Mouse (Mus musculus) intestine, embryonic 14.5 days (tissue): Measurements from ENCODE around the gene Smad3. TPM values are rescaled to one million over a fixed set of nuclear protein-coding genes. Genes with fewer than 3 reads are reported as not detected.

ENCODE experiments used
- ATAC-seq: fragments of 200-750 bp; cut with Nextera tagmentation; replicated peaks from 2 replicates; pipeline ENCODE4 v1.8.0; 2017; ENCODE audit warnings: low read depth, moderate number of reproducible peaks, moderate TSS enrichment, moderate library complexity; ENCODE audit not compliant: low FRiP score, low TSS enrichment
- DNase-seq: peaks from one replicate; pipeline ENCODE4 v3.0.0-alpha.2; 2018; ENCODE audit warnings: low spot score
- H3K27ac ChIP-seq: fragments of 300-500 bp; sonication (generic); 2 replicates; pipeline ENCODE4 v1.5.1; 2014; ENCODE audit warnings: low read depth, mild to moderate bottlenecking, control low read depth
- H3K27me3 ChIP-seq: fragments of 300-500 bp; sonication (generic); replicated peaks from 2 replicates; pipeline ENCODE4 v1.6.1; 2014; ENCODE audit warnings: low read length, control low read depth; ENCODE audit not compliant: control insufficient read depth, insufficient read depth
- H3K36me3 ChIP-seq: fragments of 300-500 bp; sonication (generic); 2 replicates; pipeline ENCODE4 v1.6.1; 2014; ENCODE audit warnings: low read length, control low read depth; ENCODE audit not compliant: control insufficient read depth, insufficient read depth
- H3K4me1 ChIP-seq: fragments of 300-500 bp; sonication (generic); replicated peaks from 2 replicates; pipeline ENCODE4 v1.6.1; 2014; ENCODE audit warnings: low read length, control low read depth, mixed read lengths; ENCODE audit not compliant: control insufficient read depth, insufficient read depth
- H3K4me2 ChIP-seq: fragments of 300-500 bp; sonication (generic); 2 replicates; pipeline ENCODE4 v1.6.1; 2014; ENCODE audit warnings: low read length
- H3K4me3 ChIP-seq: fragments of 300-500 bp; sonication (generic); 2 replicates; pipeline ENCODE4 v1.5.1; 2014; ENCODE audit warnings: low read depth, low read length, control low read depth, mixed read lengths
- H3K9ac ChIP-seq: fragments of 300-500 bp; sonication (generic); 2 replicates; pipeline ENCODE4 v1.6.1; 2014; ENCODE audit warnings: mild to moderate bottlenecking, low read length
- H3K9me3 ChIP-seq: fragments of 300-500 bp; sonication (generic); 2 replicates; pipeline ENCODE4 v1.6.1; 2016; ENCODE audit warnings: low read length, control low read depth; ENCODE audit not compliant: control insufficient read depth
- WGBS: fragments of 180-500 bp; shearing (Covaris S2); extraction: QIAGEN DNeasy Blood & Tissue Kit; methylation state at CpG from one replicate; pipeline ENCODE4 v1.1.7; 2014; 5-methylcytosine and 5-hydroxymethylcytosine counted together
- polyA plus RNA-seq: library from polyadenylated mRNA; unstranded; fragments of >200 nt; fragmentation: Nextera tagmentation; extraction: Ambion mirVana; gene quantifications from 2 replicates; pipeline ENCODE4 v1.2.1, GENCODE M21; 2014

The Smad3 gene
- polyA plus RNA-seq, 1 experiment from 2014 or later, result 12.7 TPM

GRCm38 (mm10) chr9:63753359-63753758 lies 4.4 kb downstream of the Smad3 start:
- WGBS, result 77% methylated on average over 8 of the region's 8 CpGs
- H3K9ac ChIP-seq, result no peak overlapping the region

DNA sequence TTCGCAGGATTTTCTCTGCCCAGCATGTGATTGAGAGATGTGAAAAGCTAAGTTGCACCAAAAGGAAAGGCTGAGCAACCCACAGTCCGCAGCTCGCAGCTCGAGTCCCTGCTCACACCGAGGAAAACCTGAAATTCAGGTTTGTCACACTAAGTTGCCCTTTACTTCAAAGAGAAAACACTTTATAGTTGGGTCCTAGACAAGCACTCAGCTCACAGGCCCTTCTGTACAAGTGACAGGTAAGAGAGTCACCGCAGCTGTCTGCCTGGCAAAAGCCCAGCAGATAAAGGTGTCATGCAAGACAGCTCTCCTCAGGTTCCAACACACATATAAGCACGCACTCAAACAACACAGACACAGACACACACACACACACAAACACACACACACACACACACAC lies 5.2 kb downstream of the Smad3 start:
- no peak for DNase-seq
- no peak overlapping the region for H3K4me3 ChIP-seq
- H3K27ac ChIP-seq, result no peak overlapping the region
- no peak overlapping the region for H3K9ac ChIP-seq
- no peak for ATAC-seq
- no peaks in the 10 kb centered on the region for H3K27me3 ChIP-seq
- no peak overlapping the region for H3K4me2 ChIP-seq
- 54% methylated on average over 7 of the region's 7 CpGs for WGBS
- no peaks in the 10 kb centered on the region for H3K36me3 ChIP-seq
- peaks cover 68% of the 10 kb centered on the region for H3K4me1 ChIP-seq
- H3K9me3 ChIP-seq, result no peaks in the 10 kb centered on the region

More at GRCm38 (mm10) chr9:63753359-63753758, 4.4 kb downstream of the Smad3 start:
- Histone ChIP-seq H3K4me2 (no peak overlapping the region), H3K27me3 (no peaks in the 10 kb centered on the region), H3K4me1 (peaks cover 67% of the 10 kb centered on the region), H3K27ac (no peak overlapping the region), H3K36me3 (no peaks in the 10 kb centered on the region), H3K9me3 (no peaks in the 10 kb centered on the region), H3K4me3 (no peak overlapping the region)
- DNase-seq, result no peak
- ATAC-seq, result no peak

DNA sequence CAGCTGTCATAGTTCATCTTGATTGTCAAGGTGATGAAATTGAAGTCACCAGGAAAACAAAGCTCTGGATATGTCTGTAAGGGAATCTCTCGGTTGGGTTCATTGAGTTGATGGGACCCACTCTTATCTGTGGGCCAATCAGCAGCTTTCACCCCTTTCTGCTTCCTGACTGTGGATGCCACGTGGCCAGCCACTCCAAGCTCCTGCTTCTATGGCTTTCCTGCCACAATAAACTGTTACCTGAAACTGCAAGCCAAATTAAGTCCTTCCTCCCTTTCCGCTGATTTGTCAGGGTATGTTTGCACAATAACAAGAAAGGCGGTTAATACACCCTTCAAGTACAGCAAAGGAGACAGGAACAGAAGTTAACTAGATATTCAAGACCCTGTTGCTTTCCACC lies 6.5 kb downstream of the Smad3 start:
- H3K4me1 ChIP-seq, result peaks cover 78% of the 10 kb centered on the region
- 74% methylated on average over 4 of the region's 4 CpGs for WGBS
- DNase-seq, result no peak
- H3K27ac ChIP-seq, result no peak overlapping the region
- no peaks in the 10 kb centered on the region for H3K36me3 ChIP-seq
- no peaks in the 10 kb centered on the region for H3K27me3 ChIP-seq
- ATAC-seq, result no peak
- H3K4me3 ChIP-seq, result no peak overlapping the region
- no peak overlapping the region for H3K4me2 ChIP-seq
- H3K9ac ChIP-seq, result no peak overlapping the region
- H3K9me3 ChIP-seq, result no peaks in the 10 kb centered on the region

GRCm38 (mm10) chr9:63750360-63750974 lies 7.3 kb downstream of the Smad3 start:
- Histone ChIP-seq H3K27ac (peak overlapping the region; percentile 44), H3K4me3 (no peak overlapping the region), H3K9ac (no peak overlapping the region), H3K4me2 (no peak overlapping the region), H3K36me3 (no peaks in the 10 kb centered on the region), H3K27me3 (no peaks in the 10 kb centered on the region), H3K9me3 (no peaks in the 10 kb centered on the region), H3K4me1 (peaks cover 78% of the 10 kb centered on the region)
- 26% methylated on average over 10 of the region's 10 CpGs for WGBS
- DNase-seq (no peak), ATAC-seq (no peak)

DNA sequence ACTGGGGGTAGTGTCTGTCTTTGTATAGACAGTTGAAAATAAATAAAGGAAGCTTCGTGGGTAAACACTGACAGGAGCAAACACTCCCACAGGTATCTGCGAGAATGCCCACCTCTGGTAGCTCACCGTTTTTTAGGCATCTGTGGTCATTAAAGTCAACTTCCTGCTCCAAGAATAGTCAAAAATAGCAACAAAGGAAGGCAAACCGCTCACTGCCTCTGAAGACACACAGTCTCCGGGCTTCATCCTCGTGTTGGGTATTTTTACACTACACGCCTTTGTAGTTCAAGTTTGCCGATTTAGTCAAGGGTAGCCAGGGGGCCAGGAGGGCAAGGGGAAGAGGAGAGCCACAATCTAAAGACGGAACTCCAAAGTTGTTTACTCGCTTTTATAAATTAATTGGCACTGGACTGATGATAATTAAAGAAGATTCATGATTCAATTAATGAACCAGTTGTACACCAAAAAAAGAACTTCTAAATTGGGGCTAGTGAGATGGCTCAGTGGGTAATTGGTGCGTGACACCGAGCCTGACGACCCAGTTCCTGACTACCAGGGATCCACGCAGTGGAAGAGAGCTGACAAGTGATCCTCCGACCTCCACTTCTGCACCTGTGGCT lies 8.4 kb downstream of the Smad3 start:
- no peak for ATAC-seq
- DNase-seq, result no peak
- H3K27me3 ChIP-seq, result no peaks in the 10 kb centered on the region
- no peak overlapping the region for H3K4me3 ChIP-seq
- no peak overlapping the region for H3K9ac ChIP-seq
- H3K4me1 ChIP-seq, result peaks cover 71% of the 10 kb centered on the region
- H3K36me3 ChIP-seq, result no peaks in the 10 kb centered on the region
- WGBS, result 40% methylated on average over 15 of the region's 15 CpGs
- H3K4me2 ChIP-seq, result no peak overlapping the region
- no peaks in the 10 kb centered on the region for H3K9me3 ChIP-seq
- H3K27ac ChIP-seq, result no peak overlapping the region; the same call in 1 of the 2 replicates

- 89% methylated on average over 9 of the region's 9 CpGs for WGBS
- H3K27me3 ChIP-seq, result no peaks in the 10 kb centered on the region
- DNase-seq, result no peak
- no peaks in the 10 kb centered on the region for H3K9me3 ChIP-seq
- no peak overlapping the region for H3K4me3 ChIP-seq
- H3K4me1 ChIP-seq, result peaks cover 71% of the 10 kb centered on the region
- no peak for ATAC-seq
- H3K36me3 ChIP-seq, result no peaks in the 10 kb centered on the region
- no peak overlapping the region for H3K27ac ChIP-seq
- H3K9ac ChIP-seq, result no peak overlapping the region
- no peak overlapping the region for H3K4me2 ChIP-seq
Observed at GRCm38 (mm10) chr9:63747645-63748295, 10.0 kb downstream of the Smad3 start.

DNA sequence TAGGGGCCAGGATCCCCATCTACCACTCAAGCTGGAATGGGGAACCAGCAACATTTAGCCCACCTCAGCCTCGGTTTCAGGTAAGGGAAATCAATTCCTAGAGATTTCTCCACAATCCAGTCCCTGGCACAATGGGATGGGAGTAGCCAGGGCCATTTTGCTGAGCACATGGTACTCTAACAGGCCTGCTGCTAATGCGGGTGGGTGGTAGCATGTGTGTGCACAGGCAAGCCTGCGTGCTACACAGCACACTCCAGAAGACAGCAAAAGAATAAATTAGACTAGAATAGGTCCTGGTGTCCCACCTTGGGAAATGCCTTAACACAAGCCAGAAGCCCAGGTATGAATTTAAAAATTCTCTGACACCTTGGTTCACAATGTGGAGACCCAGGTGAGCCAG lies 10.8 kb downstream of the Smad3 start:
- Histone ChIP-seq H3K4me2 (no peak overlapping the region), H3K9me3 (no peaks in the 10 kb centered on the region), H3K4me3 (no peak overlapping the region), H3K36me3 (no peaks in the 10 kb centered on the region), H3K9ac (no peak overlapping the region), H3K27ac (no peak overlapping the region), H3K27me3 (no peaks in the 10 kb centered on the region), H3K4me1 (peaks cover 72% of the 10 kb centered on the region)
- WGBS, result 86% methylated on average over 3 of the region's 3 CpGs
- ATAC-seq, result no peak
- DNase-seq, result no peak

DNA sequence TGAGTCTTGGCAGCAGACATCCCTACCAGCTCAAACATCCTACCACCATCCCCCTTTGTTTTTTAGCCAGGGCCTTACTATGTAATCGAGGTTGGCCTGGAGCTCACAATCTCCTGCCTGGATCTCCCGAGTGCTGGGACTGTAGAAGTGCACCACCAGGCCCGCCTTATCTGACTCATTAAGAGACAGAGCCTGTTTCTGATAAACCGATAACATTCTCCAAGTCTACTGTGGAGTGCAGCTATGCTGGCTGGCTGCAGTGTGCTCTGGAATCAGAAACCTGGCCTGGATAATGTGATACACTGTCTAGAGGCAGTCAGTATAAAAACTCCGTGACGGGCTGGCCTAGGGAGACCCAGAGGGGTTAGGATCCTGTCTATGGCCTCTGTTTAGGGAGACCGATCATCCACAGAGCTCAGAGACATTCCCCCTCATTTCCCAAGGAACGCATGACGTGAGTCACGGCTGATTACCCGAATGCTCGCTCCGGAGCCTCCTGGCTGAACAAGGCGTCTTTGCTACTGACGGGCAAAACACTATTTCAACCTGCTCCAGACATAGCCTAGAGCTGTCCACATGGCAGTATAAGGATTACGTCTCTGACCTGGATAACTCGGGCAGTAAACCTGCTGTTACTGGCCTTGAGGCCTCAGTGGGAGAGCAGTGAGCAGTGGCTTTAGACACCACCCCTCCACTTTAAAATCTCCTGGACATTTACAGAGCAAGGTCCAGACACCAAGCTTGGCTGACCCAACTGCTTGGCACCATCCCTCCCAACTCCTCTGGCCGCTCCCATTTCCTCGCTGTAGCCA lies 11.8 kb downstream of the Smad3 start:
- Histone ChIP-seq H3K4me1 (peaks cover 77% of the 10 kb centered on the region), H3K9me3 (no peaks in the 10 kb centered on the region), H3K36me3 (no peaks in the 10 kb centered on the region), H3K9ac (no peak overlapping the region), H3K4me2 (no peak overlapping the region; the same call in 1 of the 2 replicates), H3K4me3 (no peak overlapping the region), H3K27ac (0 out of 2 replicates have a peak overlapping the region, but pooled peaks have one; percentile 6), H3K27me3 (no peaks in the 10 kb centered on the region)
- 39% methylated on average over 19 of the region's 19 CpGs for WGBS
- DNase-seq, result no peak
- no peak for ATAC-seq
